Mouse (Mus musculus) mesoderm, embryonic 11.5 days (tissue): ENCODE data around the gene Tns3.
A peak's percentile ranks its signal among the peaks of the same experiment; 100 is the strongest.

Experiments used
- DNase-seq: peaks from one replicate; pipeline ENCODE4 v3.0.0-alpha.2; 2012; ENCODE audit warnings: low read depth, low spot score

The Tns3 gene

DNA sequence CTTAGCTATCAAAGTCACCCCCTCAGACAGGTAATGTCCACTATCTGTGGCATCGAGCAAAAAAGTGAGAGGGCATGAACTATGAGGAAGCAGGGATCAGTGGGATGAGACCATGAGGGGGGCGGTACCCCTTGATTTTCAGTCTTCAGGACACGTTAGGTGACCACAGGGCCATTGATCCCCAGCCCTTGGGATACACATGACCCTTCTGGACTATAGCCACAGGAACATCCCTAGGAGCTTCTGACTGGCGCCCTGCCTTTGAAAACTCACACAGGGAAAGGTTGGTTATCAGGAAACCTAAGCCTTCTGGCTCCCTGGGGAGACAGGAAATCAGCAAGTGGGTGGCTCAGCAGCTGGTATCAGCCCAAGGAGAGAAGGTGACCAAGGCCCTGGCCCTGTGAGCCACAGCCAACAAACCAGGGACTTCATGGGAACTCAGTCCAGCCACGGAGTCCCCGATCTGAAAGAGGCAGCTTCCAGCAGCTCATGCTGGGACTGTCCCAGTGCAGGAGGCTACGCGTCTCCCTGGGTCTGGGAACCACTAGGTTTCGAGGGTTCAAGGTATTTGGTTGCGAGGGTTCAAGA lies 12.8 kb downstream of the Tns3 start:
- DNase-seq, result no peak

DNA sequence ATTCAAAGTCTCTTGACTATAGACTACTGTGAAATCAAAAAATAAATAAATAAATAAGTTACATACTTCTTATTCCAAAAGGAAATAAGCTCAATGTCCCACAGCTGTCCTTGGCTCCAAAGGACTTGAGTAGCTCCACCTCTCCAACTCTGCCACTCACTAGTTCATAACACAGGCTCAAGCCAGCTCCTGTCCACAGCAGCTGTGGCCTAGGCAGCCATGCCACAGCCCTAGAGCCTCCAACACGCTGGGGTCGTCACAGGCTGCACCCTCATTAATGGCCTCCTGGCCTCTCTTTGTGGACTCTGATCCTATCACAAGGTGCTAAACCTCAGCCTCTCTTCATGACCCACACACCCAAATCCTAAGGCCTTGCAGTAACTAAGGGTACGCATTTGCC lies 18.7 kb downstream of the Tns3 start:
- no peak for DNase-seq

DNA sequence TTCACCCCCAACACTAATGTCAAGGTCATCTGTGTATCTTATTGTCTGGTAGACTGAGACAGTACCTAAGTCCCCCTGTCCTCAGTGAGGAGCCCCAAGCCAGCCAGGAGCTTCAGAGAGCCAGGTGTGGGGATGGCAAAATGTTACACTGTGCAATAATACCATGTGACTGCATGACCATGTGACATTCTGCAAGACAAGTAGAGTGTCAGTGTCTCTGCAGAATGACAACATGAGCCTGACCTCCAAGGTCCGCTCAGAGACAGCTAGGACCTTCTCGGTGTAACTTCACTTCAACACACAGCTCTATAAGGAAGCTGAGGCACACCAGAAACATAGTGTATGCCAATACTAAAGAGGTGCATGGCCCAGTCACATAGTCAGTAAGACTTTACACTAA lies 20.1 kb downstream of the Tns3 start:
- no peak for DNase-seq

DNA sequence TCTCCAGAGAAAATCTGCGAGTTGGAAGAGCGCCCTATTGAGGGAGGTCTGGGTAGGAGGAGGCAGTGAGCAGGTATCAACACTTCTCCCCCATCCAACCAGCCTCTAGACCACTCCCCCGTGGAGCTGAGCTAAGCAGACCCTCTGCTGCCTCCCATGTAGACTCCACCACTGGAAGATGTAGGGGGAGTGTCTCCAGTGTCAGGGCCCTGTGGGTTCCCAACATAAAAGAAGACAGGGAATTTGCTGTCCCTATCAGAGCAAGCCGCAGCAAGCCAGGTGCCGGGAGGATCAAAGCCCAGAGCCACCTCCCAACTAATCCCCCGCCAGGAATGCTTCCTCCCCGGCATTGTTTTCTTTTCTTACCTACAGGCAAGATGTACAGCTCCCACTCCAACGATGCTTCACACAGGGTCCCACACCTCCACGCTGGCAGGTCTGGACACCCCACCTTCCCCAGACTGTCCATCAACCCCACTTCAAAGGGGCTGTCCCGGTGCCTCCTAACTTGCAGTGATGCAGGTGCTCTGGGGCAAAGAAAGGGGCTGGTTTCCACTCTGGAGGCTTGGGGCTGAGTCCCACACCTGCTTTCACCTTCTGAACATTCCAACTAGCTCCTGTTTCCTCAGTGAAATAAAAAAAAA lies 22.6 kb downstream of the Tns3 start:
- no peak for DNase-seq

DNA sequence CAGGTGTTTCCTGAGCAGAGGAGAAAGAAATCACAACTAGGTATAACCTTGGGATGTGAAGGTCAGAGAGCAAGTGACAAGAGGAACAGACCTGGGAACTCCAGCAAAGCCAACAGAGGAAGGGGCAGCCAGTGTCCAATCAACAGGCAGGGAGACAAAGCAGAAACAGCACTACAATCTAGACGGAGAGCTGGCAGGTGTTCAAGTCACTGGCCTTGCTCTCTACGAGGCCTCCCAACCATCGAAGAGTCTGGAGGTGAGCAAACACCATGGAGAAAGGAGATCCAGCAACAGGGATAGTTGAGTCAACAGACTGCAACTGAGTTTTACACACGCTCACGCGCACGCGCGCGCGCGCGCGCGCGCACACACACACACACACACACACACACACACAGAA lies 24.6 kb downstream of the Tns3 start:
- no peak for DNase-seq

DNA sequence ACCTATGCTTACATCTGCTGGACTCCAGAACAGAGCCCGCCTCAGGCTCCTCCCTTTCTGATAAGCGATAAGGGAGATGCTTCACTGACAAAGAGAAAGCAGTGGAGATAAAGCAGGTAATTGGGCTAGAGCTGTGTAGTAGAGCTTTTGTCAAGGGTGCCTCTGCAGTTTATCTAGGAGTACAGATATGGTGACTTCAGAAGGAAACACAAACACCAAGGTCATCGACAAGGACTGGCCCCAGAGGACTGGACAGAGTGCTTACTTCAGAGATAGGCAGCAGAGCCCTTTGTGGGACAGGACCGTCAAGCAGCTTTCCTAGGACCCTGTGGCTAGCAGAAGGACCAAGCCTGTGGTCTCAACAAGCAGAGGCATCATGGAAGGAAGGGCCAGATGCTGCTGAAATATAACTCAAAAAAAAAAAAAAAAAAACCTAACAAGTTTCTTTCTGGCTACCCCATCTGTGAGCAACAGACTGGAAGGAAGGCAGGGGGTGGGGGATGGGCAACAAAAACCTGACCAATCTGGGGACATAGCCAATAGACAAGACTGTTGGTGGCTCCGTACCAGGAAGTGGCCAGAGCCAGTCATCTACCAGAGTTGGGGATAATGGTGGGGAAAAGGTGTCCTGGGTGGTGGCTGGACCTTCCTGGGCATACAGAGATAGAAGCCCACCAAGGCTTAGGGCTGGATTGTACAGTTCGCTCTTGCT lies 25.2 kb downstream of the Tns3 start:
- no peak for DNase-seq

DNA sequence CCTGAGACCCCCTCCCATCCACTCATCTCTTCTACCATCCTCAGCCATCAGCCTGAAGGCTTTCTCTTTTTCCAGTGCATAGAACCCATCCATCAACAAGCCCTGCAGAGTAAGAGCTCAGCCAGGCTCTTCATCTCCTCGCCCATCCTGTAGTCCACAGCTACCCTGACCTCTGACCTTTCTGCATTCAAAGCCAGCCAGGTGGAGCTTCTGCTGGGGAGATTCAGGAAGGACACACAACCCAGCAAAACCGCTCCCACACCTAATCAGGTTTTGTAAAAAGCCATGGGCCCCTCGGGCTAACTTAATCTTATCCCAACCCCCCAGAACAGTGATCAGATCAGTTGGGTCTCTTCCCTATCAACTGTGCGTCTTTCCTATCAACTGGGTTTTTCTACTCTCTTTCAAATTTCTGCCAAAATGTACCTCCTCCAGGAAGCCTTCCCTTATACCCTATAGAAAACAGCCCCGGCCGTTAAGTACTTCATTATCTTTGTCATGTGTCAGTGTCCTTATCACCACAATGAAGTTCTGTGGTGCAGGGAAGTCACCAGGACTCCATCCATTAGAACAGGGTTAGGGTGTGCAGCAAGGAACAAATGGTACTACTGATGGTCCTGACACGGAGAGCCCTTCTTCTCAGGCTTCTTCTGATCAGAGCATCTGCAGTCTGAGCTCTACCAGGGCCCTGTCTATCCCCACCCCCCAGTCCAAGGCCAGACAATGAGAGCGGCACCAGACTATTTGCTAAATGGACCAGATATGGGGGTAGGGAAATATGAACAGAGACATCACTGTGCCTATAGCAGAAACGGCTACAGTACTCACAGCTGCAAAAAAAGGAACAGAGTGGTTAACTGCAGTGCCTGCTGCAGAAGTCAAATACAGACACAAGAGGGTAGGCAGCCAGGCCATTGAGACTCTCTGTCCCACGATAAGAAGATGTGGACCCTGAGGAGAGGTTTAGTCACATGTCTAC lies 26.6 kb downstream of the Tns3 start:
- no peak for DNase-seq

DNA sequence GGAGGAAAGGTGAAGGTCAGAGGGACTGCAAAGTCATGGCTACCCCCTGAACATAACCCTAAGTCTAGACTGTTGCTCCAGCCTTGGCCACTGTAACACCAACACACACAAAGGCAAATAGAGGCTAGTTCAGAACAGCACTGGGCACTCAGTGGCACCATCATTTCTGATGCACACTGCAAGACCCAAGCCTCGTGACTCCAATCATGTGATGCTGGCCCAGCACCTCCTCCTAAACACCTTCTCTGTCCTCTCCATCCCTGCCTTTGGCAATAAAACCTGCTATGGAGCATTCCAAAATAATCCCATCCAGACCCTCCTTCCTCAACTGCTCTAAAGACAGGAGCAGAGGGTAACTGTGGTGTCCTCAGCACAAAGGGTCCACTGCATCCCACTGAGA lies 27.7 kb downstream of the Tns3 start:
- no peak for DNase-seq

DNA sequence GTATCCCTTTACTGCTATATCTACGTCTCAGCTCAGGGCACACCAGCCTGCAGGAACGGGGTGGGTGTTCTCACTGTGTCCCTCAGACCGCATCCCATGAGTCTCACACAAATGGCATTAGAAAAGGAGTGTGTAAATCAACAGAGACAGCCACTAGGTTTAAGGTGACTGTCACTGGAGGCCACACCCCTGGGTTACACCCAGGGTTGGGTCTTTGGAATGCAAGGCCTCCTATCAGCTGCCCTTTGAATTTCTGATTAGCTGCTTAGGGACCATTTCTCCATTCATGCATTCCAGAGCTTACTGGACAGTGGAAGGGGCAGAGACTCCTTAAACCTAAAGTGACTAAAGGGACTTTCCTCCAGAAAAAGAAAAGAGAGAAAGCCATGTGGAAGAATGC lies 28.6 kb downstream of the Tns3 start:
- no peak for DNase-seq

DNA sequence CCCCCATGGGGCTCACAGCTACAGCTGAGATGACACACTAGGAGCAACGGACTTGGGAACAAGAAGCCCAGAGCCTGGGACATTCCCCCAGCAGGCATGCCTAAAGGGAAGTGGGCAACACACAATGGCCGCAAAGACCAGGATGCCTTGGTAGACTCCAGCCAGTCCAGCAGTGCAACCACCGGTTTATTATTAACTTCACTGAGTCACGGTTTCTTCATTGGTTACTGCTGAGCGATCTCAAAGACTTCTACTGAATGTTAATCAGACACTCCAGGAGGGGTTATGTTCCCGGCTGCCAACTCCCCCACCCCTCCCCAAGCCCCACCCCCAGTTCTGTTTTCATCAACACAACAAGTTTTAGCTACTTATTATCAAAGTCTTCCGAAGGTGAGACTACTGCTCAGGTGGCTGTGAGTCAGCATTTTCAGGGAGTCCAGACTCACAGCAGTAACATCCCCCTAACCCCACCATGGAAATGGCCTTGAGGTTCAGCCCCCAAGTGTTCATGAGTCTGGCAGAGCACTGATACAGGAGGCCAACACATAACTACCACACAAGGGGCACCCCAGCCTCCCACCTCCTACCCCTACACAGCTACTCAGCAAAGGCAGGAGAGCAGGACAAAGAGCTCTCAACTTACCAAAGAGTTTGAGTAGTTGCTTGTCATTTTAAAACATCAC lies 29.5 kb downstream of the Tns3 start:
- DNase-seq, result no peak

DNA sequence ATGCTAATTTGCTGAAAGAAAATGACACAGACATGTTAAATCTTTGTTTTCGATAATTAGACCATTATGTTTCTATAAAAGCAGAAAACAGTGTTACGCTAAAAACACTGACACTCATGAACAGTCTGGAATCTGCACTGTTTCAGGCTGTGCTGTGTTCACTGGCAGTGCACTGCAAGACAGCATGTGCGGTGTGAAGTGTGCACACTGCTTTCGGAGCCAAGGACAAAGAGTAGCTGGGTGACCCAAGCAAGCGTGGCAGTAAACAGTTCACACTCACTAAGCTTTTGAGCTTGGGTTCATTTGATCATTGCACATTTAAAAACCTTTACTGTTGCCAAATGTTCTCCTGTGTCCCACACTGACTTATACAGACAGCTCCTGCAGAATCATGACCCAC lies 32.2 kb downstream of the Tns3 start:
- DNase-seq, result no peak

DNA sequence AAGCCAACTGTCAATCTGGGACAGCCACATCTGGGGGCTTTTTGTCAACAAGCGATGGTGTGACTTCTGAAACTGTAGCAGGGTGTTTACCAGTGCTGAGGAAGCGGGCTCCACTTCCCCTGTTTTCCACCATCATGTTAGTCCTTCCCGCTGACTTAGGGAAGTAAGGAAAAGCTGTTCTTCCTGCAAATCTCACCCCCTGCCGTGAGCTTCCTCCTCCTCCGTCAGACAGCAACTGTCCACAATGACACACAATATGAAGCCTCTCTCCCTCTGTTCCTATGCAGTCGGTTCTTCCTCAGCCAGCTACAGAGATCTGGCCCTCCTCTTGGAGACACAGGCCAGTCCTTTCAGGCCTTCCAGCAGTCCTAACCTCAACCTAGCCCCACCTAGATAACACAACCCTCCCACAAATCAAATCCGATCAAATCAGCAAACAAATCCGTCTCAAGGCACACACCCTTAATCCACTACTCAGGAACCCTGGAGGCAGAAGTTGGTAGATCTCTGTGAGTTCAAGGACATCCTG lies 34.4 kb downstream of the Tns3 start:
- no peak for DNase-seq

DNA sequence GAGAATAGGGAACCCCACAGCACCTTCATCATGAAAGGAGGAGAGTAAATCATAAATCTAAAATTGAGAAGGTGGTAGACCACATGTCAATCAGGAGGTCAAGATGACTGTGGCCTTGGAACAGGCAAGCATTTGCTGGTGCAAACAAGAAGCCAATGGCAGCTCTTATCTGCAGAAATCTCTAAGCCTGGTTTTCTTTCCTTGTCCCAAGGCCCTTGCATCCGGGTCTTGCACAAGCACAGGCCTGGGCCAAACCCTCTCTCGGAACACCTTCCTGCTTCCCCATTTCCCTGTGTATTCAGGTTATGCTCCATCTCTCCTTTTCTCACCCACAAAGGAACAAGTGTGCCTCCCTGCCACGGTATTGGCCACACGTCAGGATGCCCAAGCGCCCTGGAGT lies 35.0 kb downstream of the Tns3 start:
- no peak for DNase-seq

DNA sequence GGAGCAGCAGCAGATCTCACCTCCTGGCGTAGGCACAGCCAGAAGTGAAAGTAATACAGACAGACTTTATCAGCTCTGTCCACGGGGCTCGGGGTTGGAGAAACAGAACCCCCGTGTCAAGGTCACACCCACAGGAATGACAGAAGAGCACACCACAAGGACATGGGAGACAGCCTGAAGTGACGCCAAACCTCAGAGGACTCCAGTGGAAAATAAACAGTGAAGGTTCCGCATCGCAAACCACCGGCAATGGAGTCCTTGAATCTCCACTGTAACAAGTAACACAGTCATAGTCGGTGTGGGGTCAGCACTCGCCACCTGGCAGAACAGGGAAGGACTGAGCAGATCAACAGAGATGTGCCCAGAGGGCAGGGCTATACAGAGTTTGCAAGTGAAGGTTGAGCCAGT lies 35.5 kb downstream of the Tns3 start:
- DNase-seq, result peak; percentile 14

DNA sequence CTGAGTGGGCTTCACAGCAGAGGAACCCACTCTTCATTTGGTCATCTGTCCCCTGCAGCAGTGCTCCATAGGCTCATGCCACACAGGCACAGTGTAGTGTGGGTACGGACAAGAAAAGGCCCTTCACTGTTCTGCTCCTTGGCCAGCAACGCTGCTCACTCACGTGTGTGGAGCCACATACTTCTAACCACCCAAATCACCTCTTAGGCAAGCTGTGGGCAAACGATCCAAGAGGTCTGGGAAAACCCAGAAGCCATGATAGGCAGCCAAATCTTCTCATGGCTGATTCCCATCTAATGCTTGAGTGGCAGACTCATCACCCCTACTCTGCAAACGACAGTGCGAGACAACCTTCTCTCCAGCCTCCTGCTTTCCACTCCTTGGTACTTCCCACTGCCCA lies 37.2 kb downstream of the Tns3 start:
- no peak for DNase-seq

DNA sequence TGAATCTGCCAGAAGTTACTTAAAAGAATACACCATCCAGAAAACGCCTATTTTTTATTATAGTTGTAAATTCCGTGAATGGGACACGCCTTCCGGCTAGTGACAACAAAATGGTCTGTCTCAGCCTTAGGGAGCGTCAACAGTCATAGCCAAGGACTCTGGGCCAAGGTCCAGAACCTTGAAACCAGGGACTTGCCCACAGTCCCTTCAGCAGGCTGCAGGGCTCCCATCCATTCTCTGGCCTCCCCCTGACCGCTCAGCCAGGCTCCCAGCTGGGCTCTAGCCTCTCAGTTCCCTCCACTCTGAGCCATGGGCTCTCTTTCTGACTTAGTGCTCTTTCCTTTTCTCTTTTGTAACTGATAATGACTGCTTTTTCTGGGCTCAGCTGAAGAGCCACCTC lies 37.6 kb downstream of the Tns3 start:
- DNase-seq, result no peak

DNA sequence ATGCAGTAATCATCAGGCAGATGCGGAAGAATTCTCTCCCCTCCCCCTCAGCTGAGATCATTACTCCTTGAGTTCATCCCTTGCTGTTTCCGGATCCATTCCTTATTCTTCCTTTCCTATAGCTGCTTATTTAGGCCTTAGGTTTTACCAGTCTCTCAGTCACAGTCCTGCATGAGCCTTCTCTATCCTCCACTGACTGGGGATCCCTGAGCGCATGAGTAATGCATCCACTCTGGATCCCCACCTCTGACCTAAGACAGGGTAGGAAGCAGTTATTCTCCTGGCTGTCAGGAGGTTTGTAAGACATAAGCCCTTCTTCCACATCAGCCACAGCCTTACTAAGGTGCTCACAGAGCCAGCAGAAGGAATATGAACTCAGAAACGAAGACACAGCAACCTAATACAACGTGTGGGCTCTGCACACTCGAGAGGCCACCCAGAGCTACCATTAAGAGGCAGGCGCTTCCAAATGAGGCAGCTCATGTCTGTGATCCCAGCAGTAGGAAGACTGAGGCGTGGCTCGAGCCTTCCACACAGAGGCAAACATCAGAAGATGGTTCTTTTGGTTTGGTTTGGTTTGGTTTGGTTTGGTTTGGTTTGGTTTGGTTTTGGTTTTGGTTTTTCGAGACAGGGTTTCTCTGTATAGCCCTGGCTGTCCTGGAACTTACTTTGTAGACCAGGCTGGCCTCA lies 38.3 kb downstream of the Tns3 start:
- DNase-seq, result peak; percentile 45

DNA sequence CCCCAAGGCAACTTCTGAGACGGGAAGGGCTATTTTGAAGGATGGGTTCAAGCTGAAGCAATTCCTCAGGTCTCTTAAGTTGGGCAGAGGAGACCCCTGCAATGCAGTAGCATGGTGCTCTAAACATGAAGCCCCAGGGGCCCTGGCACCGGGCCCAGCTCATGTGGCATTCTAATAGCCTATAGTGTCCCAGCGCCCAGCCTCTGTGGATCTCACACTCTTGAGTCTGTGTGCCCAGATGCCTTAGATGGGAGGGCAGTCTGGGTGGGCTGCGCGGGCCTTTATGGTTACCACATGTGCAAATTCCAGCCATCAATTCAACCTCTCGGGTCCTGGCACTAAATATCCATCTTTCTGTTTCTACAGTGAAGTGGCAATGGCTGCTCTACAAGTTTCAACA lies 38.9 kb downstream of the Tns3 start:
- peak; percentile 60 for DNase-seq

DNA sequence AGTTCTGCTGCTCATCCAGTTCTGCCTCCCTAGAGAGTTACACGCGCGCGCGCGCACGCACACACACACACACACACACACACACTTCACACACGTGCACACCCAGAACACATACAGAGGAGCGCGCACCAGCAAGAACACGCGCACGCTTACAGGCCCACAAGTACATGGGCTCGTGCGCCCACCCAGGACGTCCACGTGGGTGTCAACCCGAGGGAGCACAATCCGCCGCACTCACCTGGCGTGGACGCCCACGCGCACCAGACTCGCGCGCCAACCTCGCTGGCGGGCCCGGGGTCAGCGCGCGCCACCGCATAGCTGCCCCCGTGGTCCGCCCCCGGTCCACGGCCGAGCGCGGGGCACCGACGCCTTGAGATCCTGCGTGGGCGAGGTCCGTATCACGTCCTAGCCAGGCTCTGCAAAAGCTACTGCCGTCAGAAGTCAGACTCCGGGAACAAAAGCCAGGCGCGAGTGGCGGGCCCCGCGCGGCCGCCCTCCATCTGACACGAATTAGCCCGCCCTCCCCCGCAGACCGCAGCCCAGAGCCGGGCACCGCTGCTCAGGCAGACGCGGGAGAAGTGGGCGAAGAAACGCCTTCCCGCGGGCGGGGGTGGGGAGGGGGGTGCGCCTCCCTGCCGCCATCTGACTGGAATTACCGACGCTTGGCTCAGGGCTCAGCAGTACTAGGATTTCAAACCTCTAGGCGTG lies 40.0 kb downstream of the Tns3 start:
- DNase-seq, result peak; percentile 81

DNA sequence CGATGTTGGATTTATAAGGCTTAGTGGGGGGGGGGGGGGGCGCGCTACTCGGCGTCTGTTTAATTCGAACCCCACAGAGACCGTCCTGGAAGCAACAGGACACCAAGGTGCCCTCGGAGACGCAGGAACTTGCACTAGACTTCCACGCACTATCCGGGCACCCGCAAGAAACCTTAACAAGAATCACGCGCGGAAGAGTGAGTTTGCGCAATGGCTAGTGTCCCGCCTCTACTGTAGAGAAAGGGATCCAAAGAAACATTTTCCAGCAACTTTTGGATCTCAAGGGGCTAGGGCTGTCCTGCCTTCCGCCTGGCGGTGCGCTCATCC lies 40.5 kb downstream of the Tns3 start:
- DNase-seq, result no peak
